Mouse (Mus musculus): ENCODE results near the gene Usp20. TPM values are rescaled to one million over a fixed set of nuclear protein-coding genes. Genes with fewer than 3 reads are reported as not detected.

Gene Usp20
- polyA plus RNA-seq, 1 experiment from 2014 or later = 23.5 TPM

DNA sequence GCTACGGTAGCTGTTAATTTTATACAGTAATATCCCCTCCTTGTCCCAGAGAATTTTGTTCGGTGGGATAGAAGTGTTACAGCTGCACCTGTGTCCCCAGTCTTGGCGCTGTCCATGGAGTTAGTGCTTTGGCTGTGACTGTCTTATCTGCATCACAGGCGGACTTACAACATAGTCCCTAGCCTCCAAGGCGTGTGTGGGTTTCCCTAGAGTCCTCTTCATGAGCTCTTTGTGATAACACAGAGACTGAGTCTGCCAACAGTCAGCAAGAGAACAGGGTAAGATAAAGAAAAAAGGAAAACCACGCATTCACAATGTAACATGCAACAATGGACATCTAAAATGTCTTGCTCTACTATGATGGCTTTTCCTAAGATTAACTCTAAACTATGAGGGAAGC lies 66.0 kb downstream of the Usp20 start:
- H3K27ac ChIP-seq = no peak overlapping the region
- 93% methylated on average over 6 of the region's 6 CpGs for WGBS

DNA sequence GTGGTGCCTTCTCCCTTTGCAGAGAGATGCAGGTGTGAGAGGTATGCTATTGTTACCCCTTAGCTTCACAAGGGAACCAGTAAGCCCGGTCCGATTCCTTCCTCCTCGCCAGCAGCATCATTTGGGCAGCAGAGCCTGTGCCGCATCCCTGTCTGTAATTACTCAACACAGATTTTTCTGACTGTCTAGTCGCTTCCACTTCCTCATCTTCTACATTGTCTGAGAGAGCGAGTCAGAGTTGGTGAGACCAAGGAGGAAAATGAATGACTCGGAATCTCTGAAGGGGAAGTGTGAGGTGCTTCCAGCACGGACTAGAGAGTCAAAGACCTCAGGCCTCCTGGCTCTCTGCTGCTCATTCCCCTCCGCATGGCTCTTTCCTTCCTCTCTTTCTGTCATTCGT lies 70.4 kb downstream of the Usp20 start:
- H3K36me3 ChIP-seq = peaks cover 72% of the 10 kb centered on the region
- H3K4me1 ChIP-seq = no peaks in the 10 kb centered on the region
- H3K4me3 ChIP-seq = no peak overlapping the region
- no peak overlapping the region for H3K27ac ChIP-seq
- H3K9ac ChIP-seq = no peak overlapping the region
- 89% methylated on average over 10 of the region's 10 CpGs for WGBS
- no peaks in the 10 kb centered on the region for H3K27me3 ChIP-seq
- H3K4me2 ChIP-seq = no peak overlapping the region
- ATAC-seq (ENCODE audit: insufficient number of reproducible peaks, insufficient read depth, low FRiP score, low TSS enrichment, low read depth) = no peak
- H3K9me3 ChIP-seq = peaks cover 5% of the 10 kb centered on the region; the same call in 1 of the 2 replicates

More for the DNA sequence above, 66.0 kb downstream of the Usp20 start:
- no peak overlapping the region for H3K9ac ChIP-seq
- no peaks in the 10 kb centered on the region for H3K4me1 ChIP-seq
- H3K36me3 ChIP-seq = peaks cover 50% of the 10 kb centered on the region
- ATAC-seq (ENCODE audit: insufficient number of reproducible peaks, insufficient read depth, low FRiP score, low TSS enrichment, low read depth) = no peak
- no peak overlapping the region for H3K4me3 ChIP-seq
- no peak overlapping the region for H3K4me2 ChIP-seq
- H3K9me3 ChIP-seq = no peaks in the 10 kb centered on the region
- H3K27me3 ChIP-seq = no peaks in the 10 kb centered on the region

DNA sequence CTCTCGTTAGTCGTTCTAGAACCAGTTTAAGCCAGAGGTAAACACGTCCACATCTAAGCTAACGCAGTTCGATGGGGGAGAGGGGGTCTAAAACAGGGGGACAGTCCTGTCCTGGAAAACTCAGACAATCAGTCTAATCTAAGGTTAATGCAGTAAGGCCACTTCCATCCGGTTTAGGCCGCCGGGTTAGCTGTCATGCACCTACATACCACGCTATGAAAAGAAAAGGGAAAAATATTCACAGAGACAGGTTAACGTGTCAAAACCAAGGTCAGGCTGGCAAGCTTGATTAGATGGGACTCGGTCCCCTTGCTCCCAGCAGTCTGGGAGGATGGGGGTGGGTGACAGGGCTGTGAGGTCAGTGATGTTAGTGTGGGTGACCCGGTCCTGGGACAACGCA lies 71.3 kb downstream of the Usp20 start:
- Histone ChIP-seq H3K36me3 (peaks cover 75% of the 10 kb centered on the region), H3K4me2 (no peak overlapping the region), H3K9me3 (peaks cover 5% of the 10 kb centered on the region; the same call in 1 of the 2 replicates), H3K4me1 (no peaks in the 10 kb centered on the region), H3K27ac (no peak overlapping the region), H3K27me3 (no peaks in the 10 kb centered on the region), H3K9ac (no peak overlapping the region), H3K4me3 (no peak overlapping the region)
- 93% methylated on average over 13 of the region's 13 CpGs for WGBS
- no peak for ATAC-seq (ENCODE audit: insufficient number of reproducible peaks, insufficient read depth, low FRiP score, low TSS enrichment, low read depth)

DNA sequence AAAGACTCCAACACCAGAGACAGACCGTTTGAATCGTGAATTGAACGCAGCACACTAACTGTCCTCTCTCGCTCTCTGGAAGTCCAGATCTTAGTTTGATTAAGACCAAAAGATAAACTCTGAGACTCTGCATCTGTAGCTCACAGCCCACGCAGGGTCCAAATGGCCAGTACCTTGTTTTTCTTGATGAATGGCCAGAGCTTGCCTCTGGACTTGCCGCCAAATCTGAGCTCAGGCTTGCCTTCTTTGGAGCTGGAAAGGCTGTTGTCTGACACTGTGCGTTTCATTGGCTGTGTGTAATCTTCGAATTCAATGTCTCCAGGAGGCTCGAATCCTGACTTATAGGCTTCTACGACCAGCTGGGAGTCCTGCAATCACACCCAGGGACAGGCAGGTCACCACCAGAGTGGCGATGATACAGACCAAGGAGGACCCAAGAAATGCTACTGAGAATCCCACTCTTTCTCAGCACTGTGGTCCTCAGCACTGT lies 71.8 kb downstream of the Usp20 start:
- H3K27ac ChIP-seq = no peak overlapping the region
- ATAC-seq (ENCODE audit: insufficient number of reproducible peaks, insufficient read depth, low FRiP score, low TSS enrichment, low read depth) = no peak
- WGBS = 92% methylated on average over 11 of the region's 11 CpGs
- H3K9me3 ChIP-seq = peaks cover 5% of the 10 kb centered on the region; the same call in 1 of the 2 replicates
- no peak overlapping the region for H3K4me2 ChIP-seq
- no peak overlapping the region for H3K4me3 ChIP-seq
- peaks cover 79% of the 10 kb centered on the region for H3K36me3 ChIP-seq
- H3K27me3 ChIP-seq = no peaks in the 10 kb centered on the region
- H3K9ac ChIP-seq = no peak overlapping the region
- no peaks in the 10 kb centered on the region for H3K4me1 ChIP-seq

DNA sequence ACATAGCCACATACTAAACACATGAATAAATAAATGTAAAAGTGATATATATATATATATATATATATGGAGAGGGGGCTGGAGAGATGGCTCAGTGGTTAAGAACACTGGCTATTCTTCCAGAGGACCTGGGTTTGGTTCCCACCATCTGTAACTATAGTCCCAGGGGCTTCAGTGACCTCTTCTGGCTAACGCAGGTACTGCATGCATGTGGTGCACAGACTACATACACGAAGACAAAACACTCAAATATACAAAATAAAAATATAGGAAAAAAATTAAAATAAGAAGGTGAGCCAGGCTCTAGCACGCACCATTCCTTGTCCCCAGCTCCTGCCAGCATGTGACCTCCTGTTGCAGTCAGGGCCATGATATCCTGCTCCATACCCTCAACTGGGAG lies 74.0 kb downstream of the Usp20 start:
- peaks cover 80% of the 10 kb centered on the region for H3K36me3 ChIP-seq
- 95% methylated on average over 3 of the region's 3 CpGs for WGBS

DNA sequence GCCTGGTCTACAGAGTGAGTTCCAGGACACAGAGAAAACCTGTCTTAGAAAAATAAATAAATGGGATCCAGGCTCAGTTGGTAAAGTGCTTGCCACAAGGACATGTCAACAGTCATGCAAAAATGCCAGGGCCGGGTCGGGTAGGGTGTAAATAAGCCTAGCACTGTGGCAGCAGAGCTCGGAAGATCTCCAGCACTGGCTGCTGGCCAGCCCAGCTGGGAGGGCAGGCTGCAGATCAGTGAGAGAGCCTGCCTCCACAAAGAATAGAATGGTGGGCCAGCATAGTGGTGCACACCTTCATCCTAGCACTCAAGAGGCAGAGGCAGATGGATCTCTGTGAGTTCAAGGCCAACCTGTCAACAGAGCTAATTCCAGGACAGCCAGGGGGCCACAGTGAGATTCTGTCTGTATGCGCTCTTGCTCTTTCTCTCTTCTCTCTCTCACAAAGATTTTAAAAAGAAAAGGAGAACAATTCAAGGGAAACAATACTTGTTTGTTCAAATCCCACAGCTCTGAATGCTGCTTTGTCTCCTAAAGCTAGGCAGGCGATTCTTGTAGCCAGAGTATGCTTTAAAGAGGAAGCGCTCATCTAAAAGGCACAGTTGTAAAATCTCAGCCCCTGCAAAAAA lies 75.6 kb downstream of the Usp20 start:
- no peak overlapping the region for H3K27ac ChIP-seq
- WGBS = 74% methylated on average over 6 of the region's 6 CpGs
- no peak overlapping the region for H3K9ac ChIP-seq
- peaks cover 76% of the 10 kb centered on the region for H3K36me3 ChIP-seq
- no peak for ATAC-seq (ENCODE audit: insufficient number of reproducible peaks, insufficient read depth, low FRiP score, low TSS enrichment, low read depth)
- no peak overlapping the region for H3K4me2 ChIP-seq
- H3K9me3 ChIP-seq = peaks cover 5% of the 10 kb centered on the region; the same call in 1 of the 2 replicates
- H3K4me1 ChIP-seq = no peaks in the 10 kb centered on the region
- H3K4me3 ChIP-seq = no peak overlapping the region
- no peaks in the 10 kb centered on the region for H3K27me3 ChIP-seq

More for the DNA sequence above, 74.0 kb downstream of the Usp20 start:
- Histone ChIP-seq H3K4me2 (no peak overlapping the region), H3K4me1 (no peaks in the 10 kb centered on the region), H3K4me3 (no peak overlapping the region), H3K27ac (no peak overlapping the region), H3K9ac (no peak overlapping the region), H3K27me3 (no peaks in the 10 kb centered on the region), H3K9me3 (peaks cover 5% of the 10 kb centered on the region; the same call in 1 of the 2 replicates)
- no peak for ATAC-seq (ENCODE audit: insufficient number of reproducible peaks, insufficient read depth, low FRiP score, low TSS enrichment, low read depth)

DNA sequence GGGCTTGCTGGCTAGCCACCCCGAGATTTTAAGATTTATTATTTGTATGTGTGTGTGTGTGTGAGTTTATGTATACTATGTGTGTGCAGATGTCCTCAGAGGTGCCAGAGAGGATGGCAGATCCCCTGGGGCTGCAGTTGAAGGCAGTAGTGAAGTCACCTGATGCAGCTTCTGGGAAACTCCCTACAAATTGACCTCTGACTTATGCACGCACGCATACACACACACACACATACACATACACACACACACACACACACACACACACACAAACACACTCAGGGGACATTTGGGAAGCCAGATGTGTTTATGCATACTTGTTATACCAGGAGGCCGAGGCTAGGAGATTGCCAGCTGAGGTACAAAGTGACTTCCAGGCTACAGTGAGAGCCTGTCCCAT lies 76.4 kb downstream of the Usp20 start:
- H3K4me2 ChIP-seq = no peak overlapping the region
- no peak for ATAC-seq (ENCODE audit: insufficient number of reproducible peaks, insufficient read depth, low FRiP score, low TSS enrichment, low read depth)
- H3K27me3 ChIP-seq = no peaks in the 10 kb centered on the region
- no peak overlapping the region for H3K27ac ChIP-seq
- H3K4me1 ChIP-seq = no peaks in the 10 kb centered on the region
- H3K9me3 ChIP-seq = peaks cover 5% of the 10 kb centered on the region; the same call in 1 of the 2 replicates
- peaks cover 69% of the 10 kb centered on the region for H3K36me3 ChIP-seq
- 86% methylated on average over 4 of the region's 4 CpGs for WGBS
- no peak overlapping the region for H3K4me3 ChIP-seq
- no peak overlapping the region for H3K9ac ChIP-seq

DNA sequence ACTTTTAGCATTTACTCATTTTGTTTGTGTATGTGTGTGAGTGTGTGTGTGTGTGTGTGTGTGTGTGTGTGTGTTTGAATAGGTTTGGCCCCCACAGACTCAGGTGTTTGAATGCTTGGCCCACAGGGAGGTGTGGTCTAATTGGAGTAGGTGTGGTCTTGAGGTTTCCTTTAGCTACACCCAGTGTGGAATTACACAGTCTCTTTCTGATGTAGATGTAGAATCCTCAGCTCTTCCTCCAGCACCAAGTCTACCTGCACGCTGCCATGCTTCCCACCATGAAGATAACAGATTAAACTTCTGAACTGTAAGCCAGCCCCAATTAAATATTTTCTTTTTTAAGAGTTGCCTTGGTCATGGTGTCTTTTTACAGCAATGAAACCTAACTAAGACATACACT lies 78.2 kb downstream of the Usp20 start:
- Histone ChIP-seq H3K4me1 (no peaks in the 10 kb centered on the region), H3K27ac (no peak overlapping the region), H3K4me2 (no peak overlapping the region), H3K9ac (no peak overlapping the region), H3K4me3 (no peak overlapping the region), H3K27me3 (no peaks in the 10 kb centered on the region), H3K36me3 (peaks cover 51% of the 10 kb centered on the region), H3K9me3 (peaks cover 5% of the 10 kb centered on the region; the same call in 1 of the 2 replicates)
- ATAC-seq (ENCODE audit: insufficient number of reproducible peaks, insufficient read depth, low FRiP score, low TSS enrichment, low read depth) = no peak
- 90% methylated on average over 1 of the region's 1 CpGs for WGBS

DNA sequence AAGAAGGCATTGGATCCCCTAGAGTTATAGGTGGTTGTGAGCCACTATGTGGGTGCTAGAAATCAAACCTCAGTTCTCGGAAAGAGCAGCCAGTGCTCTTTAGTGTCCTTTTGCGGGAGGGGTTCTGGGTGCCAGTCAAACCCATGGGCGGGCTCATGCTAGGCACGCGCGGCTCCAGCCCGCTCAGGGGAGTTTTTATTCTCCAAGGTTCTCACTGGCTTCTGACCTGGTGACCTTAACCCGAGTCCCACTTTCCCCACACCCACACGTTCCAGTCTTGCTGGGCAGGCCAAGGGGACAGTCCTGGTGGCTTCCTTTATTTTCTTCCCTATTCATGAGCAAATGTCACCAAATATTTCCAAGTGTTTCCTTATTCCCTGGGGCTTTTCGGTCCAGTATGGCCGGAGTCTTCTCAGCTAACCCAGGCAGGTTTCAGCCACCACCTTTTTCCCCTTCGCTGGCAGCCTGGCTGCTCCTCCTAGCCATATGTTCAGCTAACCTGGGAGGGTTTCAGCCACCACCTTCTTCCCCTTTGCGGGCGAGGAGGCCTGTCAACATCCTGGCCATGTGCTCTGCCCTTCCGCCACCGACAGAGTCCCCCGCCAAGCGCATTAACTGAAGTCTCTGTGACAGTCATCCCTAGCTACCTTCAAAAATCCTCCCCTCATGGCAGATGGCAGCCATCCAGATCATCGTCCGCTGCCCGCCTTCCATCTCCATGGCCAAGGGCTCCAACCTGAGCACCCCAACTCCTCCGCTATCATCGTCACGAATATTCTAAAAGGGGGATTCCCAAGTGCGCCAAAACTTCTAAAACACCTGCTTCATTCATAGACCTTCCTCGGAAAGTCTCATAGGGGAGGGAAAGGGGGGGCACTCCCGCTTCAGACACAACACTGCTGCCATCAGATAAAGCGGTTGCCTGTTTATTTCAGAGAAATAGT lies 79.0 kb downstream of the Usp20 start:
- Histone ChIP-seq H3K4me2 (no peak overlapping the region), H3K4me3 (no peak overlapping the region), H3K27me3 (no peaks in the 10 kb centered on the region), H3K9ac (no peak overlapping the region), H3K4me1 (0 out of 2 replicates have a peak, but pooled peaks cover 3% of the 10 kb centered on the region), H3K36me3 (peaks cover 44% of the 10 kb centered on the region), H3K27ac (0 out of 2 replicates have a peak overlapping the region, but pooled peaks have one; percentile 33), H3K9me3 (peaks cover 4% of the 10 kb centered on the region; the same call in 1 of the 2 replicates)
- no peak for ATAC-seq (ENCODE audit: insufficient number of reproducible peaks, insufficient read depth, low FRiP score, low TSS enrichment, low read depth)
- WGBS = 86% methylated on average over 28 of the region's 28 CpGs

DNA sequence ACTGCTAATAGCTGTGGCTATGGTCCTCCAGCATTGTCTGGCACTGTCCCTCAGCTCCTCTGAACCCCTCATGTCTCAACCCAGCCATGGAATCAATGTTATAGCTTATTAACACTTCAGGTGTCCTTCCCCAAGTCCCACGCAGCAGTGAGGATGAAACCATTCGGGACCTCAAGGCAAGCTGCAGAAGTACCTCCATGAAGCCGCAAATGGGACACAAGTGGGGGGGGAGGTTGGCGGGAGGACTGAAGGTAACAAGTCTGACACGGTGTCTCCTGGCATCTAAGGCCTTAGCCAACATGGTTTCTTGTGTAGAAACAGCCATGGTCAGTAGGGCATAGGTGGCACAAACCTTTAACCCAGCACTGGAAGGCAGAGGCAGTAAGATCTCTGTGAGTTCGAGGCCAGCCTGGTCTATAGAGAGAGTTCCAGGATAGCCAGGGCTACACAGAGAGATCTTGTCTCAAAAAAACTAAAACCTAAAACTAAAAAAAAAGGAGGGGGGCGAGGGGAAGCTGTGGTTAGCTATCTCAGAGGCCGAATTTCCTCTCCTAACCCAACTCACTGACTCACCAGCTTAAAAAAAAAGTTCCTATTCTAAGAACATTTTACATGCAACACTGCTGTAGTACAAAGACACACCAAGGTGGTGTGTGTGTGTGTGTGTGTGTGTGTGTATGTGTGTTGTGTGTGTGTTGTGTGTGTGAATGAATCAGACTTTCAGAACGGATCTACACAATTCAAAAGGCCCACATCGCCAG lies 80.0 kb downstream of the Usp20 start:
- no peak overlapping the region for H3K9ac ChIP-seq
- ATAC-seq (ENCODE audit: insufficient number of reproducible peaks, insufficient read depth, low FRiP score, low TSS enrichment, low read depth) = no peak
- no peaks in the 10 kb centered on the region for H3K27me3 ChIP-seq
- H3K4me2 ChIP-seq = no peak overlapping the region
- 90% methylated on average over 10 of the region's 10 CpGs for WGBS
- H3K9me3 ChIP-seq = no peaks in the 10 kb centered on the region
- peaks cover 11% of the 10 kb centered on the region for H3K4me1 ChIP-seq
- peaks cover 34% of the 10 kb centered on the region for H3K36me3 ChIP-seq
- no peak overlapping the region for H3K4me3 ChIP-seq
- no peak overlapping the region for H3K27ac ChIP-seq

All from embryonic facial prominence, embryonic 13.5 days (tissue).